Mouse (Mus musculus) thymus, postnatal 25 days (tissue): Measurements from ENCODE around the gene Wdr78.
A peak's percentile ranks its signal among the peaks of the same experiment; 100 is the strongest.

Experiments used
- DNase-seq: peaks from one replicate; pipeline ENCODE4 v3.0.0; 2022

The Wdr78 gene

GRCm38 (mm10) chr4:103114184-103115111, at the start of gene Wdr78, which contains the start of gene Mier1:
Wdr78 (minus strand) TSS chr4:103114555.
Mier1 (plus strand) TSS chr4:103114390.
- peak; percentile 97 for DNase-seq

- no peak for DNase-seq
Measured at GRCm38 (mm10) chr4:103158781-103159180, 44.4 kb upstream of the Wdr78 start.

- DNase-seq, result no peak
Measured at GRCm38 (mm10) chr4:103151946-103152345, 37.6 kb upstream of the Wdr78 start.

GRCm38 (mm10) chr4:103146339-103146738, 32.0 kb upstream of the Wdr78 start:
- DNase-seq, result peak; percentile 85

- DNase-seq, result no peak
Measured at GRCm38 (mm10) chr4:103136946-103137345, 22.6 kb upstream of the Wdr78 start.

- DNase-seq, result no peak
Measured at GRCm38 (mm10) chr4:103126533-103126932, 12.2 kb upstream of the Wdr78 start.

- DNase-seq, result no peak
Measured at GRCm38 (mm10) chr4:103123606-103124005, 9.3 kb upstream of the Wdr78 start.

- peak; percentile 31 for DNase-seq
Measured at GRCm38 (mm10) chr4:103123086-103123485, 8.7 kb upstream of the Wdr78 start.

- peak; percentile 46 for DNase-seq
Measured at GRCm38 (mm10) chr4:103120874-103121389, 6.6 kb upstream of the Wdr78 start.

GRCm38 (mm10) chr4:103120395-103120794, 6.0 kb upstream of the Wdr78 start:
- no peak for DNase-seq

GRCm38 (mm10) chr4:103120028-103120384, 5.7 kb upstream of the Wdr78 start:
- DNase-seq, result no peak

GRCm38 (mm10) chr4:103119229-103120027, 5.1 kb upstream of the Wdr78 start:
- peak; percentile 92 for DNase-seq

GRCm38 (mm10) chr4:103118888-103119228, 4.5 kb upstream of the Wdr78 start:
- no peak for DNase-seq

GRCm38 (mm10) chr4:103113402-103113801, 953 bp downstream of the Wdr78 start:
- peak; percentile 45 for DNase-seq

- no peak for DNase-seq
Measured at GRCm38 (mm10) chr4:103112651-103113050, 1.7 kb downstream of the Wdr78 start.

GRCm38 (mm10) chr4:103098532-103098931, 15.8 kb downstream of the Wdr78 start:
- no peak for DNase-seq

GRCm38 (mm10) chr4:103095921-103096320, 18.4 kb downstream of the Wdr78 start:
- no peak for DNase-seq

- no peak for DNase-seq
Measured at GRCm38 (mm10) chr4:103085237-103085636, 29.1 kb downstream of the Wdr78 start.

- DNase-seq, result peak; percentile 36
Measured at GRCm38 (mm10) chr4:103070631-103071030, 43.7 kb downstream of the Wdr78 start.

- peak; percentile 33 for DNase-seq
Measured at GRCm38 (mm10) chr4:103067906-103068655, 46.3 kb downstream of the Wdr78 start.

- peak; percentile 65 for DNase-seq
Measured at GRCm38 (mm10) chr4:103064976-103065375, 49.4 kb downstream of the Wdr78 start.

GRCm38 (mm10) chr4:103064421-103064820, 49.9 kb downstream of the Wdr78 start:
- DNase-seq, result peak; percentile 53

- no peak for DNase-seq
Measured at GRCm38 (mm10) chr4:103056909-103057308, 57.4 kb downstream of the Wdr78 start.
